ENCODE assay signal across 13 mouse cellular contexts in genomic region chr10:54118223-54118912, GRCm38 (mm10). TPM values are rescaled to one million over a fixed set of nuclear protein-coding genes. Genes with fewer than 3 reads are reported as not detected.
DNase-seq lines count a peak whose midpoint lies in the region; ATAC-seq lines count a peak whose summit lies in the region.
"Had no signal": no experiment of that assay in that cellular context is flagged by ENCODE, and none has a peak within 500 bp of the region (broad histone marks: within the 10 kb centered on the region; RNA-seq: fewer than 3 reads in every experiment).

No protein-coding gene starts in this region.

- no peak overlapping the region for H3K4me2 ChIP-seq in embryonic facial prominence, embryonic 14.5 days (ENCODE audit: low read depth, low read length)
- H3K4me2 ChIP-seq: embryonic facial prominence, embryonic 15.5 days; liver, embryonic 13.5 days had no signal

- H3K4me3 ChIP-seq in embryonic facial prominence, embryonic 14.5 days (ENCODE audit: low read depth, low read length): no peak overlapping the region
- no peak overlapping the region for H3K4me3 ChIP-seq in embryonic facial prominence, embryonic 10.5 days
- H3K4me3 ChIP-seq in brown adipose tissue, adult 24 weeks (ENCODE audit: insufficient read depth, low read depth, low read length): no peak overlapping the region
- no peak overlapping the region for H3K4me3 ChIP-seq in macrophage (ENCODE audit: inconsistent target)
- H3K4me3 ChIP-seq: embryonic facial prominence, embryonic 15.5 days; liver, embryonic 13.5 days had no signal

- 48% methylated on average over 4 of the region's 4 CpGs for WGBS in embryonic facial prominence, embryonic 14.5 days
- WGBS in embryonic facial prominence, embryonic 10.5 days: 74% methylated on average over 4 of the region's 4 CpGs
- 59% methylated on average over 4 of the region's 4 CpGs for WGBS in macrophage (ENCODE audit: missing documents)

- no peaks in the 10 kb centered on the region for H3K79me2 ChIP-seq in macrophage (ENCODE audit: inconsistent target)

- DNase-seq in embryonic facial prominence, embryonic 14.5 days (ENCODE audit: low spot score): no peak
- no peak for DNase-seq in embryonic facial prominence, embryonic 10.5 days (ENCODE audit: low spot score)
- DNase-seq in kidney, adult 9 months: peak; percentile 64
- no peak for DNase-seq in kidney, adult 11 months
- DNase-seq in urinary bladder, postnatal 4 days (ENCODE audit: low spot score in 2 of 2): no peak
- DNase-seq in right cerebral cortex, adult 2 months (ENCODE audit: low spot score in 2 of 2): no peak
- DNase-seq: right cerebral cortex, postnatal 4 days had no signal

- H3K9ac ChIP-seq in embryonic facial prominence, embryonic 14.5 days (ENCODE audit: low read depth, low read length): no peak overlapping the region
- H3K9ac ChIP-seq: embryonic facial prominence, embryonic 15.5 days; liver, embryonic 13.5 days had no signal

- H3K36me3 ChIP-seq in embryonic facial prominence, embryonic 14.5 days (ENCODE audit: control insufficient read depth, insufficient read depth, low read length): no peaks in the 10 kb centered on the region
- H3K36me3 ChIP-seq in embryonic facial prominence, embryonic 10.5 days (replicated peaks): no peaks in the 10 kb centered on the region
- H3K36me3 ChIP-seq in macrophage (ENCODE audit: inconsistent target): no peaks in the 10 kb centered on the region
- H3K36me3 ChIP-seq: embryonic facial prominence, embryonic 15.5 days; G1E; liver, embryonic 13.5 days had no signal

- H3K27me3 ChIP-seq in embryonic facial prominence, embryonic 14.5 days (replicated peaks; ENCODE audit: control insufficient read depth, insufficient read depth, low read length): no peaks in the 10 kb centered on the region
- H3K27me3 ChIP-seq in embryonic facial prominence, embryonic 10.5 days (replicated peaks; ENCODE audit: low read depth, poor library complexity, severe bottlenecking): no peaks in the 10 kb centered on the region
- H3K27me3 ChIP-seq: embryonic facial prominence, embryonic 15.5 days; liver, embryonic 13.5 days had no signal

- H3K27ac ChIP-seq in embryonic facial prominence, embryonic 14.5 days (replicated peaks; ENCODE audit: low read depth, low read length): peak overlapping the region; percentile 21; the same call in 1 of the 2 replicates
- H3K27ac ChIP-seq in embryonic facial prominence, embryonic 10.5 days (replicated peaks): no peak overlapping the region
- H3K27ac ChIP-seq in brown adipose tissue, adult 24 weeks (replicated peaks; ENCODE audit: low read depth, low read length): peak overlapping the region; percentile 60
- H3K27ac ChIP-seq in macrophage: peak overlapping the region; percentile 97
- H3K27ac ChIP-seq: embryonic facial prominence, embryonic 15.5 days; kidney, postnatal 0 days; liver, embryonic 13.5 days had no signal

- ATAC-seq in embryonic facial prominence, embryonic 14.5 days (ENCODE audit: low read depth): no peak

- no peaks in the 10 kb centered on the region for H3K9me3 ChIP-seq in embryonic facial prominence, embryonic 14.5 days (ENCODE audit: control insufficient read depth, low read length)
- no peaks in the 10 kb centered on the region for H3K9me3 ChIP-seq in embryonic facial prominence, embryonic 10.5 days
- H3K9me3 ChIP-seq: embryonic facial prominence, embryonic 15.5 days; G1E; liver, embryonic 13.5 days had no signal

- H3K4me1 ChIP-seq in embryonic facial prominence, embryonic 14.5 days (ENCODE audit: control insufficient read depth, insufficient read depth, low read length): no peaks in the 10 kb centered on the region
- H3K4me1 ChIP-seq in embryonic facial prominence, embryonic 10.5 days: no peaks in the 10 kb centered on the region
- no peaks in the 10 kb centered on the region for H3K4me1 ChIP-seq in brown adipose tissue, adult 24 weeks (ENCODE audit: control insufficient read depth, insufficient read depth, insufficient read length, low read length)
- H3K4me1 ChIP-seq: embryonic facial prominence, embryonic 15.5 days; liver, embryonic 13.5 days had no signal

RNA-seq across cellular contexts. Expression of gene Man1a, which starts 42.0 kb away (rescaled TPM):
- 11.3 and 12.8 TPM in 2 replicates for polyA plus RNA-seq in embryonic facial prominence, embryonic 14.5 days (2014; fragmentation: Nextera tagmentation; extraction: Ambion mirVana)
- 1.7 and 1.9 TPM in 2 replicates for polyA plus RNA-seq in embryonic facial prominence, embryonic 10.5 days (2016; fragmentation: Nextera tagmentation; extraction: Ambion mirVana)
- 7.7 and 9.8 TPM in 2 replicates for polyA plus RNA-seq in brown adipose tissue, adult 24 weeks (2012; ENCODE audit: insufficient read depth, insufficient read length, missing spikeins)
- total RNA-seq in macrophage (2018; cell fraction: chromatin; rRNA removed): 100 to 1,000 TPM in 25 of 26 experiments, 10 to 100 TPM in 1; 89.6 to 892 (median 168) TPM
- total RNA-seq in macrophage (2018; cell fraction: cytosol; rRNA removed): 100 to 1,000 TPM in 11 of 26 experiments, 10 to 100 TPM in 15; 39.7 to 175 (median 78.7) TPM
- 100 to 1,000 TPM; 112 to 558 (median 184) TPM for total RNA-seq in macrophage (2018; cell fraction: nucleus; rRNA removed)
- polyA plus RNA-seq in macrophage (2018): 78.0 to 86.5 TPM (median 79.4 TPM) in 3 replicates
